ENCODE assay signal across 16 mouse cellular contexts in genomic region chr16:35781651-35782050, GRCm38 (mm10).
"Had no signal": no experiment of that assay in that cellular context is flagged by ENCODE, and none has a peak within 500 bp of the region (broad histone marks: within the 10 kb centered on the region; RNA-seq: fewer than 3 reads in every experiment).

No protein-coding gene starts in this region.

- H3K4me3 ChIP-seq: neural tube, embryonic 13.5 days; neural tube, embryonic 15.5 days; stomach, embryonic 15.5 days had no signal

- DNase-seq: retina, postnatal 1 day; right cerebral cortex, adult 18-20 months; right cerebral cortex, postnatal 14 days; right cerebral cortex, postnatal 25 days; right cerebral cortex, postnatal 4 days; spleen, adult 18-20 months; thymus, adult 18-20 months; thymus, adult 2 months; thymus, postnatal 14 days; thymus, postnatal 25 days; thymus, postnatal 36 days; thymus, postnatal 4 days had no signal

- H3K27me3 ChIP-seq: neural tube, embryonic 13.5 days; neural tube, embryonic 15.5 days; stomach, embryonic 15.5 days had no signal

- H3K4me1 ChIP-seq: neural tube, embryonic 15.5 days; stomach, embryonic 15.5 days had no signal

- H3K36me3 ChIP-seq: neural tube, embryonic 13.5 days; neural tube, embryonic 15.5 days; stomach, embryonic 15.5 days had no signal

- H3K9me3 ChIP-seq: neural tube, embryonic 13.5 days; neural tube, embryonic 15.5 days; stomach, embryonic 15.5 days had no signal

- H3K27ac ChIP-seq: neural tube, embryonic 13.5 days; neural tube, embryonic 15.5 days; stomach, embryonic 15.5 days; stomach, postnatal 0 days had no signal
